Mouse (Mus musculus) ES-E14 (cell line): ENCODE results near the gene D930020B18Rik.

Experiments
- CHD2 ChIP-seq: IDR thresholded peaks from 2 replicates; pipeline ENCODE4 v1.6.1; 2014; ENCODE audit warnings: mild to moderate bottlenecking, low read depth, low read length, inconsistent platforms
- ZNF384 ChIP-seq: IDR thresholded peaks from 2 replicates; pipeline ENCODE4 v1.6.1; 2012; ENCODE audit warnings: low read depth, low read length, inconsistent platforms

- TF ChIP-seq ZNF384 (no peak), CHD2 (no peak)
Measured at GRCm38 (mm10) chr10:121687511-121687910, 46.1 kb downstream of the D930020B18Rik start.
